Mouse (Mus musculus): ENCODE measurements around the gene Dad1. TPM values are rescaled to one million over a fixed set of nuclear protein-coding genes. Genes with fewer than 3 reads are reported as not detected.

Gene Dad1
- total RNA-seq, 2 experiments from 2014 or later = 135 to 315 TPM

DNA sequence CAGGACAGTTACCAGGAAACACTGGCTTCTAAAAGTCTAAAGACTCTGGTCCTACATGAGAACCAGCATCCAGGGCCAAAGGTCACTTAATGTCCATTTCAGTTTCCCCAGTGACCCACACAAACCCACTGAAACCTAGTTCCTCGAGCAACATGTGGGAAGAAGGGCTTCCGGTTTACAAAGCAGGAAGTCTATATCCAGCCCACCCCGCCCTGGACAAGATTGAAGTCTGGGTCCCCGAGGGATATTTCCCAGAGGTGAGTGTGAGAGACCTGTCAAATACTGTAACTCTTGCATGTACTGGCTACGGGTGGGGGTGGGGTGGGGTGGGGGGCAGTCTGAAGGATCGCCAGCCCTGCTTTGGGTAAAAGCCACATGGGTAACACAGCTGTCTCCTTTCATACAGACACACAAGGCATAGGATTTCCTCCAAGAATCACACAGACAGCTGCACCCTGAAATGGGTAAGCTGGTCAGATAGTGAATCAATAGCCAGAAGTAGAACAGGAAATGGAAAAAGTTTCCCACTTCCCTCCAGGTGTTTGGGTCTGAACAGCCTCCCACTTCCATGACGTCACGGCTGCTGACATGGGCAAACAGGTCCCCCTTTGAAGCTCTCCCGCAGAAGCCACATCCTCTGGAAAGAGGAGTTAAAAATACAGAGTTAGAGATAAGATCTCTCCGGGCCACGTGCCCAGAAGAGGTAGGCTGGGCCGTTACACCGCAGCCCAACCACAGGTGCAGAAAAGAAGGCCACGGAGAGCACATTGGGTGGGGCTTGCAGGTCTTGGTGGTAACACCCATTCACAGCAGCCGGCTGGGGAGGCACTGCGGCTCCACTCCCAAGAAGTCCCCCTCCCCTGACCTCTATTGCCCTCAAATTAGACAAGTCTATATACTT, 26.7 kb downstream of the Dad1 start:
- ATAC-seq (replicated peaks; ENCODE audit: poor library complexity) = peak; percentile 72

DNA sequence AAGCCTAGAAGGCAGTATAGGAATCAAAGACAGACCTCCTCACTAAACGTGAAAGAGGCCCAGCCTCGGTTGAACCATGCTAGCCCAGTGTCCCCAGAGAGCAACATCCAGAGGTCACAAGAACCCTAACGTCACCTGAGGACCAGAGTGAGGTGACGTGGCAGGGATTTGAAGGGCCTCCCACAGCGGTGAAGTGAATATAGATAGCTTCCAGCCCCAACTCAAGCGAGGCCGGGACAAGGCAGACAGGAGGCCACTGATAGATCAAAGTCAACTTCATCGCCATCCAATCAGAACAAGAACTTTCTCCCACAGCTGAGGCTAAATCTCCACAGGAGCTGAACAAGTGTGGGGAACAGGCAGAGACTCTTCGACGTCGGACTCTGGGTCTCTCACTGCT, 28.2 kb downstream of the Dad1 start:
- ATAC-seq (replicated peaks; ENCODE audit: poor library complexity) = no peak

DNA sequence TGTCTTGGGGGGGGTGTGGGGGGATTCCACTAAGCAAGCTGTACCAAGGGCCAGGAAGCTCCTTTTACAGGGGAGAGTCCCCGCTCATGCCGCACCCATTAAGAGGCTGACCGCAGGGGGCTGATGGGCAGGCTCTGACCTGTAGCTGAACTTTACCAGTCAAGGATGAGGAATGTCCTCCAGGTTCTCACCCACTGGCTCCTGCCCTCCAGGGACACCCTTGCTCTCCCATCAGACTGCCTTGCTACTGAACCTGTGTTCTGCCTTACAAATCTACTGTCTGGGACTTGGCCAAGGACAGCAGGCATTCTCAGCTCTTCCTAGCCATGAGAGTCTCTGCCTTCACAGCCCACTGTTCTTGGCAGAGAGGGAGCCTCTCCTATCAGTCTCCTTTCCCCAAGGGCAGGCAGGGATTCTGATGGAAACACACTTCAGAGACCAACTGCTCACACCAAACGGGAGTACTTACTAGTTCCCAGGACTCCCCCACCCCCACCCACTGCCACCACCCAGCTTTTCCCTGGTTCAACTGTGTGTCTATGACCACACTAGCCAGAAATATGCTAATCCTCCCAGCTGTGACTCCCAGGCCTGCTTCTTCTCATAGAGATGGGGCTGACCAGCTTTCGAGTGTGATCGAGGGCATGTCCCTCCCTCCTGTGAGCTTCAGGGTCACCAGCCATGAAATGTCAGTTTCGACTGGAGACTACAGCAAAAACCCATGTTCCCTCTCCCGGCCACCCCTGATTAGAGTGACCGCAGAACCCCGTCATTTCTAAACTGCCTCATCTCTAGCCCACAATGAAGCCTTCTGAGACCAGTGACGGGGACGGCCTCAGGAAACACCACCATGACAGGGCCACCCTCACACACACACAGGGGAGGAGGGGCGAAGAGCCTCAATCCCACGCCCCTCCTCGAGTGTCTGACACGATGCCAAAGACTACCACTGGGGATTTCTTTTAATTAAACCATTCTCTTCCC, 29.1 kb downstream of the Dad1 start:
- ATAC-seq (replicated peaks; ENCODE audit: poor library complexity) = peak; percentile 26

DNA sequence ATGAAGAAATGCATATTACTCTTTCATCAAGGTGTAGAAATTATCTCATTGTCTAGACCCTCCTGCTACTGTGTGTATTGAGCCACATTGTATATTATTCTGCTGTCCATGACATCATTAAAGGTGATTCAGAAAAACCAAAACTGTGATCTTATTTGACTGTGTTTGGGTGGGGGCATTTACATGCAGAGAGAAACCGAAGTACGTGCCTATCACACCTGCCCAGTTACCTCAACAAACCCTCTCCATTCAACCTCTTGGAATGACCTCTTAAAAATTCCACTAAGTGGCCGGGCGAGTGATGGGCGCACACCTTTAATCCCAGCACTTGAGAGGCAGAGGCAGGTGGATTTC, 29.9 kb downstream of the Dad1 start:
- no peak for ATAC-seq (replicated peaks; ENCODE audit: poor library complexity)

DNA sequence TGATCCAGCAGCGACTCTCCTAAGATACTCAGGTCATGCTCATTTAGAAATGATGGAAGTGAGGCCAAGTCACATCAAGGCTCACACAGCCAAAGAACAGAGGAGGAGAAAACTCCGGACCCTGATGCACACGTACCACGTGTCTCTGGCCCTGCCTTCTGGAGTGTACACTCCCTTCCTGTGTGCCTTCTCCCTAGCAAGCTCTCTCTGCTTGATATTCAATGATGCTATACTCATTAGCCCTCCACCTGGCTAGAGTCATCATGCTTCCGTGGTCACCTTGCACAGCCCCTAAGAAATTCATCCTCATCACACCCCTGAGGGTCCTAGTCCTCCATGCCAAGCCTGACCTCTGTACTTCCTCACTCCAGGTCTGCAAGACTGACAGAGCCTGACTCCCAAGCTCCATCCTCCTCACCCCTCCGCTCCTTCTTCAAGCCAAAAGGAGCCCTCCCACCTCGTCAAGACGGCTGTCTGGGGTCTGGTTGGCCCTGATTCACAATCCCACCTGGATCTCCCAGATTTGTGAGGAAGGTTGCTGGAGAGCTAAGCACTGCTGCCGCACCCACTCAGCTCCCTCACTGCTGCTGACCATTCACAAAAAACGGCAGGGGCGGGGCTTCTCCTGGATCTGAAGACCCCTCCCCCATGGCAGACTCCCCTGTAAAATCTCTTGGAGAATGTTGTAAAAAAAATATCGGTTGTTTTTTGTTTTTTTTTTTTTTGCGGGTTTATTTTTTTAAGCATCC, 30.4 kb downstream of the Dad1 start:
- no peak for ATAC-seq (replicated peaks; ENCODE audit: poor library complexity)

DNA sequence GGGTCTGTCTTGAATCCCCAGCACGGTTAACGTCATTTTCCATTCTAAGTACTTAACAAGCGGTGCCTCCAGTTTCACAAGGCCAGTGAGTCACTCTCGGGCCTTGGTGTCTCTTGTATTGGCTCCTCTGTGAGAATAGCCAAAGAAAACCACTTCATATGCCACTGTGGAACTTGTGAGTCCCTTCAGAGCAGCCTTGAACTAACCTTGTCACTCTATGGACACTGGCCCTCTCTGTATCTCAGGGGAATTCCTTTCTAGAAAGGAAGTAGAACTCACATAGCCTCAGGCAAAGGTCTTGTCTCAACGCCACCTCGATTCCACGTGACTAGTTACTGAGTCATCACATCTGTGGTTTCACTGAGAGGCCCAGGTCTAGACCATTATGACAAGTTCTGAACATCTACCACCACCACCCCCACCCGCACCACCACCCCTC, 31.6 kb downstream of the Dad1 start:
- peak; percentile 24; the same call in 1 of the 2 replicates for ATAC-seq (replicated peaks; ENCODE audit: poor library complexity)

DNA sequence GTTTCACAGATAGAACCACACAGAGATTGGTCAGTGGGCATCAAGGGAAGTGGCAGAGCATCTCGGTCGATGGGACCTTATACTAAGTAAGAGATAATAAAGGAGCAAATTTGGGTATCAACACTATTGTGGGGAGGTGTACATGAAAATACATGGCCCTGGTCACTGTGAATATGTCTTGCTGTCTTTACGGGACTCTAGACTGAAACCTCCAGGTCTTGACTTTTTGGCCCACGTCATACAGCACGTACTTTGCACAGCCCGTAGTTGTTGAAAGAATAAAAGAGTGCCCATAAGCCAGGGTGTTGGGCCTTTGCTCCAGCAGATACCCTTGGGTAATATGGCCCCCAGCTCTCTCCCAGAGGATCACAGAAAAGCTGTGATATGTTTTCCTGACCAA, 32.3 kb downstream of the Dad1 start:
- no peak for ATAC-seq (replicated peaks; ENCODE audit: poor library complexity)

DNA sequence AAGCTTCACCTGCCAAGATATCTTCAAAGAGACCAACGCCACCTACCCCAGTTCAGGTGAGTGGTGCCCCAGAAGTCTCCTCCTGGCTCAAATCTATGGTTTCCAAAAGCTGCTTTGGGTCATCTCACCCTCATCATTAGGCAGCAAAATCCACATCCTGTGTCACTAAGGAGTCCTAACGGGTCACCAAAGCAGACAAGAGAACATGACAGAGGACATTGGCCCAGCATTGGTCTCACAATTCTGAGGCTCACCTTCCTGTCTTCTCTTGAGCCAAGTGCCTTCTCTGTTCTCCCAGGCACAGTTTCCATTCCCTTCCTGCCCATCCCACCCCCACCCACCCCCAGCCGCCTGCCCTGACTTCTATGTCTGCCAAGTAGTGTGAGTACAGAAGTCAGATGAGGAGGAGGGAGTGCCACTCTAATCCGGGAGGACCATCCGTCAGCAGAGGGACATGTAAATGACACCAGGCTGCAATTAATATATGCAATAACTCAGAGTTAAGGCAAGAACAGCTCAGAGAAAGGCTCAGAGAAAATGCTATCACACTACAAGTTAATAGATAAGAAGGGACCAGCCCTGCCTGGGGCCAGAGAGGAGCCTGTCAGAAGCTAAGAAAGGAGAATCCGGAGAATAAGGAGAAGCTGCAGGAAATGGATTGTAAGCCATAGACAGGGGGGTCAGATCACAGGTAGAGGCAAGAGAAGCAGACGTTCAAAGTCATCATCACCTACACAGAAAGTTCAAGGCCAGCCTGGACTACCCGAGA, 33.0 kb downstream of the Dad1 start:
- ATAC-seq (replicated peaks; ENCODE audit: poor library complexity) = no peak

DNA sequence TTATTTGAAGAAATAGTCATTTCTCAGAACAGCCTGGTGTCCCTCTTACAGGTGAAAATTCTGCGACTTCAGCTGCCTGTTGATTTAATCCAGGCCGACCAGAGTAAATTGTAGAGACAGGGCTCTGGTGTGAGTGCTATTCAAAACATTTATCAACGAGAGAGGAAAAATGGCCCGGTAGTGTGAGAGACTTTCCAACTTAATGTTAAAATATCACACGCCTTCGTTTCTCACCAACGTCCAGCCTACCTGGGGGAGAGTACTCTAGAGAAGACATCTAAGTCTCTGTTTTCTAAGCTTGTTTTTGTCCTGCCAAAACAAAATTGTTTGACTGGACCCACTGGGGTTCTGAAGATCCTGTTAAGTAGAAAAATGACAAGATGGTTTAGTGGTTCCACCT, 34.1 kb downstream of the Dad1 start:
- ATAC-seq (replicated peaks; ENCODE audit: poor library complexity) = no peak

DNA sequence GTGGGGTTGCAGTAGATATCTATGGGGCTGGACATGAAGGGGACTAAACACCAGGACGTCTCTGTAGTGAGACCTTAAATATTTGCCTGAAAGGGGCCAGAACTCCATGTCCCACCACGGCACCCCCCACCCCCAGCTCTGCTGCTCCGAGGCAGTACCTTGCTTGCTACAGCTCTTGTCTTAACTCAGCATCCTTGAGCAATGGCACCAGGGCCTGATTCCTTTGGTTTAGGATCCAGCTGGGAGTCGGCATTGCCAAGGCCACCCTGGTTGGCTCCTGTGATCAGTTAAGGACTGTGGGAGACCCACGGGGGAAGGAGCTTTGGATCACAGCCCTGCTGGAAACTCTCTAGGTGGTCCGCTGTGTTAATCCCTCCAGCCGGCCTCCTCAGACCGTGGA, 34.6 kb downstream of the Dad1 start:
- no peak for ATAC-seq (replicated peaks; ENCODE audit: poor library complexity)

DNA sequence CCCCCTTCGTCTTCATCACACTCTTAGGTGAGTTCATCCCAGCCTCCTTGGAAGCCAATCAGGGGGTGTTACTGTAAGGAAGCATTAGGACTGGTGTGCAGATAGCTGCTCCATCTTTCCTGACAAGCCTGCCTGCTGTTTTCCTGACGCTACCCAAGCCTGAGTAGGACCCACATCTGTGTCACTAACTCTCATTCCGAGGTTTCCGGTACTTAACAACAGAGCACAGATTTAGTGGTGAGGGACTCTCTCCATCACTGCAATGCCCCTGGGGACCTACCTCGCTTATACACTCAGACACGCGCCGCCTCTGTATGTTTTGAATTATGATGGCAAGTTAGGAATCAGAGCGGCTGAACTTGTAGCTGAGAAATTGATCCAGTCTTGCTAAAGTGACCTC, 35.2 kb downstream of the Dad1 start:
- no peak for ATAC-seq (replicated peaks; ENCODE audit: poor library complexity)

DNA sequence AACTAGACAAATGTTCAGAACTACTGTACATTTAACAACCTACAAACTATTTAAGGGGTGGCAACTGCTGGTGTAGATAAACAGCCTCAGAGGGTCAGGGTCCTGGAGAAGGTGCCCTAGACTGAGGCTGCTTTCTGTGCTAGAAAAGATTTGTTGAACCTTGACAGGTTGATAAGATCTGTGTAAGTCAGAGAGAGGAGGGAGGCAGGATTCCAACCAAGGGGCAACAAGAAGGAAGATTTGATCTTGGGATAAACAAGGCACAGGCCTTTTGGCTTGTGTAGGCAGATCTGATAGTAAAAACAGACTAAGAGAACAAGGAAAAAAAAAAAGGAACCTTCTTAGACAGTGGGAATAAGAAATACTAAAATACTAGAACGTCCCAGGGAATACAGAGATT, 35.7 kb downstream of the Dad1 start:
- no peak for ATAC-seq (replicated peaks; ENCODE audit: poor library complexity)

DNA sequence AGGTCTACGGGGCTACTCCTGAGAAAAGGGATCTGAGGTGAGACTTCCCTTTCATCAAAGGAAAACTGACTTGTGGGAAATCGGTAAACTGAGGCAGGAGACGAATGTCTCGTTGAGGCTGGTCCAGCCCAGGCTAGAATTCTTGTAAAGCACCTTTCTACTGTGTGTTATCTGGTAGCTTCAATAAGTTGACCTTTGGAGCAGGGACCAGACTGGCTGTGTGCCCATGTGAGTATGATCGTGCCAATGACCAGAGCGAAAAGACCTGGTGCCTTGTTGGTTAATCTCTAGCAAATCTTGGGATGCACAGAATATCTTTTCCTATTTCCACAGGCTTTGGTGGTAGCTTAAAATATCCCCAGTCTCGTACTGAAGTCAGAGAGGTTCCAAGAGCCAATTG, 37.8 kb downstream of the Dad1 start:
- ATAC-seq (replicated peaks; ENCODE audit: poor library complexity) = no peak

DNA sequence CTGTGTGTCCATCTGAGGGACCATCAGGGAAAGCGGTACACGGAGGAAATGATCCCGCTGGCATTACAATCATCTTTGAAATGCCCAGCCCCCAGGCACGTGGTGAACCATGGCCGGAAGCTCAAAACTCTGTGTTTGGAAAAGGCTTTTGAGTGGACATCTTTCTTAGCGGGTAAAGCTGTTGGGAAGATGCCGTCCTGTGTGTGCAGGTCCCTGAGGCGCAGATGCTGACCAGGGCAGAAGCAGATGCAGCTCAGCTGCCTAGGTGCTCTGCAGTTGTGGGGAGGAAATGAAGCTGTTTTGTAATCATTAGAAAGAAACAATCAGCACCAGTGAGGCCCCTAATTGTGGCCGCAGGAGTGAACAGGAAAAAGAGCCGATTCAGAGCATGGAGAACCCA, 39.0 kb downstream of the Dad1 start:
- ATAC-seq (replicated peaks; ENCODE audit: poor library complexity) = no peak

DNA sequence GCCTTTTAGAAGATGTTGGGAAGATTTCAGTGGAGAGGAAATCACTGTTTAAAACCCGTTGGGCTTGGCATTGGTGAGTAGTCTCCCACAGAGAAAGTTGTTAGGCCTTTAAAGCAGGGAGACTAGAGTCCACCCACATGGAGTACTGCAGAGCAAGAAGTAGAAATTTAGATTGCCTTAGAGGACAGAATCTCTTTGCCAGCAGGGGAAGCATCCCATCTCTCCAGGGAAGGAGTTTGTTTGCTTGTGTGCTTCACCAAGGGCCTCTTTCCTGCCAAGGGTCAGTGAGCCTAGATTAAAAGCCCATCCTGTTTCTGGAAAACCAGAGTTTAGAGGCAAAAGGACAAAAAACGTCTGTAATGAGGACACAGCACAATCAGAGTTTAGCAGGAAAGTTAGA, 39.4 kb downstream of the Dad1 start:
- no peak for ATAC-seq (replicated peaks; ENCODE audit: poor library complexity)

DNA sequence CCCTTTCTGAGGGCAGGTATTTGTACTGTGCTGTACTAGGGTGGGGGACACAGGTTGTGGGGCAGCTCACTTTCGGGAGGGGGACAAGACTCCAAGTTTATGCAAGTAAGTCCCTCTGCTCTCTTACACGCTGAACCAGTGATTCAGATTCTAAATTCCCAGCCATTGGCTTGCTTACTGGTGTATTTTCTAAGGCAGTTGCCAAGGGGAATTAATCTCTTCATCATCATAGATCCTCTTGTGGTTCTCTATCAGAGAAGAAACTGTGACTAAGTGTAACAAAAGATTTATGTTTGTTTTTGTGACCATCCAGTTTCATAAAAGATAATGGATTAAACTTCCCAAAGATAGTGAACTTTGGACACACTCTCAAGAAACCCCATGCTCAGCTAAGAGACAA, 40.2 kb downstream of the Dad1 start:
- ATAC-seq (replicated peaks; ENCODE audit: poor library complexity) = no peak

DNA sequence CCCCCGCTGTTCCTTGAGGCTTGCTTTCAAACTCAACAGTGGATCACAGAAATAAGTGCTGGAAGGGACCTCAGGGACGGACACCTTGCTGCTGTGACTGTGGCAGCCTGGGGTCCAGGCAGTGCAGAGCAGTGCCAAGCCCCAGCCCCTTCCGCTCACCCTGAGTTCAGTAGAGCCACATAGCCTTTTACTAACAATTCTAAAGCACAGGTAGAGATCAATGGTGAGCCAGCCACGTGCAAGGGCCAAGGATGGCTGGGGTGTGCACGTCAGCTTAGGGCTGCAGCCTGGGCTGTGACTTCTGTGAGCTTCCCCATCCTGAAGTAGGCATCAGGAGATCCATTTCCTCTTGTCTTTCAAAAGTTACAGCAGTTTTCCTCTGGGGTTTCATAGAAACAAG, 42.1 kb downstream of the Dad1 start:
- no peak for ATAC-seq (replicated peaks; ENCODE audit: poor library complexity)

DNA sequence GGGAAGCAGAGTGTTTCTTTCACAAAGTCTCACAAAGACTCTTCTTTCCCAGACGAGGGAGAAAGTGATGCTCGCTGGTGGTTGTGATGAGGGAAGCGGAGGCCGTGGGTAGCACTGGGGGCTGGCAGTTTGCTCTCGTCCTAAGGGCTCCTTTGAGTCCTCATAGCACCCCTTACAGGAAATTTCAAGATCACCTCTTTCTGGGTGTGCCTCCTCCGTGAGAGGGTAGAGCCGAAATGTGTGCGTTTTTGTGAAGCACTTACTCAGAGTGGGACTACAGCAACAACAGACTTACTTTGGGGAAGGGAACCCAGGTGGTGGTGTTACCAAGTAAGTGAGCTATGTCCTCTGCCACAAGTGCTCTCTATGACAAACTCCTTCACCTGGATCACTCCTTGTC, 42.7 kb downstream of the Dad1 start:
- ATAC-seq (replicated peaks; ENCODE audit: poor library complexity) = no peak

DNA sequence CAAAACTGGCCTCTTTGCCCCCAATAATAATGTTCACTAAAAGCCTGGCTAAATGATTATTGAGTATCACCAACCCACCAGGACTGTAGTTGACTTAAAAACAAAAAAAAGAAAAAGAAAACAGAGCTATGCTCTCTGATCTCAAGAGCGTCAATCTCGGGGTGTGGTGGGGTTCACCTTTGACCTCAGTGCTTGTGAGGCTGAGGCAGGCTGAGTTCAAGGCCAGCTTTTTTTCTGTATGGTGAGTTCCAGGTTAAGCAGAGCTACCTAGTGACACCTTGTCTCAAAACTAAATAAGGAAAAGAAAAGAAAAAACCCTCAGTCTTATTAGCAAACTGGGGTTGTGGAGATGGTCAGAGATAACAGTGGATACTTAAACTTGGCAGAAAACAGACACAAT, 43.5 kb downstream of the Dad1 start:
- ATAC-seq (replicated peaks; ENCODE audit: poor library complexity) = no peak

DNA sequence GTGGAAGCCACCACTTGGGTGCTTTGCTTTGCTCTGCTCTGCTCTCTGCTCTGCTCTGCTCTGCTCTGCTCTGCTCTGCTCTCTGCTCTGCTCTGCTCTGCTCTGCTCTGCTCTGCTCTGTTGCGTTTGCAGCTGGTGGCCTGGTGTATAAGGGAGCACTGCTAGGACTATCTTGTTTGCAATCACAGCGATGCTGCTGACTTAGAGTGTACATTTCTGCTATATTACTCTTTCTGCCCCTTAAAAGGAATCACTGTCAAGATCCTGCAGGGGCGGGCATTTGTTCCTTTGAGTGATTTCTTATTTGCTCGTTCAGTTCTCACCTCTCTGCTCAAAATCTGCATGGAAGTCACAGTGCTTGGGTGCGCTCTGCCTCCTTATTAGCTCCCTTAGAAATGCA, 44.0 kb downstream of the Dad1 start:
- no peak for ATAC-seq (replicated peaks; ENCODE audit: poor library complexity)

All from megakaryocyte progenitor cell, adult 5-6 weeks (primary cell).